Mouse (Mus musculus) thymus, postnatal 36 days (tissue): Measurements from ENCODE around the gene Krt25.

ENCODE experiments used
- DNase-seq, 2 experiments: peaks; one replicate each; pipeline ENCODE4 v3.0.0; 2022; ENCODE audit warnings: mixed read lengths in 2 of 2

Krt25 gene

GRCm38 (mm10) chr11:99322851-99323250 lies at the start of gene Krt25:
Gene Krt25, minus strand, starts transcription at chr11:99322951.
- DNase-seq = no peak

GRCm38 (mm10) chr11:99369853-99370451 lies 47.2 kb upstream of the Krt25 start:
- peak in 1 of 2 experiments; percentile 9 for DNase-seq

- DNase-seq = no peak
Measured at GRCm38 (mm10) chr11:99369229-99369628, 46.5 kb upstream of the Krt25 start.

GRCm38 (mm10) chr11:99366791-99367190 lies 44.0 kb upstream of the Krt25 start:
- peak in 1 of 2 experiments; percentile 11 for DNase-seq

- no peak for DNase-seq
Measured at GRCm38 (mm10) chr11:99364412-99364811, 41.7 kb upstream of the Krt25 start.

GRCm38 (mm10) chr11:99361423-99361822 lies 38.7 kb upstream of the Krt25 start:
- no peak for DNase-seq

GRCm38 (mm10) chr11:99351004-99351403 lies 28.3 kb upstream of the Krt25 start, which contains the start of gene Krt27:
Gene Krt27, minus strand, starts transcription at chr11:99351104.
- DNase-seq = no peak

- no peak for DNase-seq
Measured at GRCm38 (mm10) chr11:99339299-99339847, 16.6 kb upstream of the Krt25 start.

GRCm38 (mm10) chr11:99337866-99338265 lies 15.1 kb upstream of the Krt25 start, which contains the start of gene Krt26:
Gene Krt26, minus strand, starts transcription at chr11:99337966.
- DNase-seq = no peak

- no peak for DNase-seq
Measured at GRCm38 (mm10) chr11:99333426-99333825, 10.7 kb upstream of the Krt25 start.

GRCm38 (mm10) chr11:99329655-99330054 lies 6.9 kb upstream of the Krt25 start:
- DNase-seq = no peak

- DNase-seq = no peak
Measured at GRCm38 (mm10) chr11:99321094-99321493, 1.7 kb downstream of the Krt25 start.

GRCm38 (mm10) chr11:99319127-99319526 lies 3.6 kb downstream of the Krt25 start:
- DNase-seq = no peak

GRCm38 (mm10) chr11:99316543-99316942 lies 6.2 kb downstream of the Krt25 start:
- no peak for DNase-seq

GRCm38 (mm10) chr11:99314594-99314993 lies 8.2 kb downstream of the Krt25 start:
- DNase-seq = no peak

- DNase-seq = no peak
Measured at GRCm38 (mm10) chr11:99310882-99311281, 11.9 kb downstream of the Krt25 start.

- peak; percentile 44 to 50 for DNase-seq
Measured at GRCm38 (mm10) chr11:99307579-99307978, 15.2 kb downstream of the Krt25 start.

- no peak for DNase-seq
Measured at GRCm38 (mm10) chr11:99295039-99295438, 27.7 kb downstream of the Krt25 start.

- DNase-seq = peak; percentile 46 to 52
Measured at GRCm38 (mm10) chr11:99292846-99293245, 29.9 kb downstream of the Krt25 start.

GRCm38 (mm10) chr11:99284833-99285312 lies 37.9 kb downstream of the Krt25 start, which contains the start of gene Krt24:
Gene Krt24, minus strand, starts transcription at chr11:99285262.
- no peak for DNase-seq

- no peak for DNase-seq
Measured at GRCm38 (mm10) chr11:99284011-99284410, 38.7 kb downstream of the Krt25 start.

- DNase-seq = no peak
Measured at GRCm38 (mm10) chr11:99283334-99283733, 39.4 kb downstream of the Krt25 start.

GRCm38 (mm10) chr11:99281116-99281515 lies 41.6 kb downstream of the Krt25 start:
- no peak for DNase-seq

- DNase-seq = no peak
Measured at GRCm38 (mm10) chr11:99279986-99280385, 42.8 kb downstream of the Krt25 start.
